Mouse (Mus musculus): ENCODE measurements around the gene Cbarp. TPM values are rescaled to one million over a fixed set of nuclear protein-coding genes. Genes with fewer than 3 reads are reported as not detected.

The Cbarp gene
- total and polyA plus RNA-seq, 3 experiments, result 5.5 to 74.4 (median 66.6) TPM

DNA sequence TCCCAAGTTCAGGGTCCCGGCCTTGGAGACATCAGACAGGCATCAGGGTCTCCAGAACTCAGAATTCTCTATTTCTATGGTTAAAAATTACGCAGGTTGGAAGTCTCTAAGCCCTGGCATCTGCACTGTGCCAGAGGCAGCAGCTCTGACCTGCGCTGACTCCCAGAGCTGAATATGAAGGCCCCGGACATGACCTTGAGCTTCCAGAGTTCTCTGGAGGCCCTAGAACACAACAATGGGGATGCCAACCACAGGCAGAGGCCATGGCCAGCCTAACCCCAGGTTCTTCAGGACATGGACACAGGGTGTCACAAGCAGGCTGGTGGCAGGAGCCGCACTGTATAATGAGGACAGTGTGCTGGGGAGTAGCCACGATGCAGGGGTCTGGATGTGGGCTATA is 46.5 kb downstream of the Cbarp start:
- ATAC-seq (ENCODE audit: extremely low read depth, insufficient number of reproducible peaks, low FRiP score, poor library complexity, severe bottlenecking) (no peak), DNase-seq (ENCODE audit: low spot score) (no peak)
- TF ChIP-seq POLR2AphosphoS5 (IDR thresholded peaks at IDR 0.05; ENCODE audit: insufficient replicate concordance, low read depth, low read length) (no peak), CTCF (IDR thresholded peaks at IDR 0.05; ENCODE audit: low read depth, low read length) (no peak), GATA2 (IDR thresholded peaks at IDR 0.05; ENCODE audit: borderline replicate concordance, low read depth, low read length) (no peak), GATA1 (IDR thresholded peaks at IDR 0.05; ENCODE audit: borderline replicate concordance, low read length) (no peak), TAL1 (conservative IDR thresholded peaks at IDR 0.05; ENCODE audit: low read depth, low read length) (no peak)
- no peaks in the 10 kb centered on the region for H3K27me3 ChIP-seq (ENCODE audit: insufficient read depth, low read length)
- H3K4me1 ChIP-seq (ENCODE audit: insufficient read depth, low read depth, low read length), result peaks cover 70% of the 10 kb centered on the region
- no peaks in the 10 kb centered on the region for H3K9me3 ChIP-seq (replicated peaks)
- no peak overlapping the region for H3K4me3 ChIP-seq (ENCODE audit: low read depth, low read length)
- H3K36me3 ChIP-seq (replicated peaks), result peaks cover 92% of the 10 kb centered on the region

DNA sequence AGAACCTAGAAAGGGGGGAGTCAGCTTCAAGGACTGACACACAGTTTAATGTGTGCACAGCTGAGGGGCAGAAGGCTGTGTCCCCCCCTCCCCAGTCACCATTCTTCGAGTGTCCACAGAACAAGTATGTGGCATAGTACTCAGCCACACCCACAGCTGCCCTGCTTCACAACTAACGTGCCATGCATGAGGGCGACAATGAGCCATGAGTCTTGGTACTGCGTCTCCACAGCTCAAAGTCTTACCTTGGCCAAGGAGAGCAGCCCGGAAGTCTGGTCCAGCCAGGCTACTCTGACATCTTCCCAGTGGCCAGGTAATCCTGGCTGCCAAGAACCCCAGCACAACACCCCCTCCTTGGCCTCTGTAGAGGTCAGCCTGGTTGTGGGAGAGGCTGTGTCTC is 47.9 kb downstream of the Cbarp start:
- Histone ChIP-seq H3K27me3 (ENCODE audit: insufficient read depth, low read length) (no peaks in the 10 kb centered on the region), H3K36me3 (replicated peaks) (peaks cover 90% of the 10 kb centered on the region), H3K4me3 (ENCODE audit: low read depth, low read length) (no peak overlapping the region), H3K4me1 (ENCODE audit: insufficient read depth, low read depth, low read length) (peaks cover 66% of the 10 kb centered on the region), H3K9me3 (replicated peaks) (no peaks in the 10 kb centered on the region)
- TF ChIP-seq GATA2 (IDR thresholded peaks at IDR 0.05; ENCODE audit: borderline replicate concordance, low read depth, low read length) (no peak), CTCF (IDR thresholded peaks at IDR 0.05; ENCODE audit: low read depth, low read length) (no peak), POLR2AphosphoS5 (IDR thresholded peaks at IDR 0.05; ENCODE audit: insufficient replicate concordance, low read depth, low read length) (no peak), TAL1 (conservative IDR thresholded peaks at IDR 0.05; ENCODE audit: low read depth, low read length) (no peak), GATA1 (IDR thresholded peaks at IDR 0.05; ENCODE audit: borderline replicate concordance, low read length) (no peak)
- ATAC-seq (ENCODE audit: extremely low read depth, insufficient number of reproducible peaks, low FRiP score, poor library complexity, severe bottlenecking), result no peak
- no peak for DNase-seq (ENCODE audit: low spot score)

DNA sequence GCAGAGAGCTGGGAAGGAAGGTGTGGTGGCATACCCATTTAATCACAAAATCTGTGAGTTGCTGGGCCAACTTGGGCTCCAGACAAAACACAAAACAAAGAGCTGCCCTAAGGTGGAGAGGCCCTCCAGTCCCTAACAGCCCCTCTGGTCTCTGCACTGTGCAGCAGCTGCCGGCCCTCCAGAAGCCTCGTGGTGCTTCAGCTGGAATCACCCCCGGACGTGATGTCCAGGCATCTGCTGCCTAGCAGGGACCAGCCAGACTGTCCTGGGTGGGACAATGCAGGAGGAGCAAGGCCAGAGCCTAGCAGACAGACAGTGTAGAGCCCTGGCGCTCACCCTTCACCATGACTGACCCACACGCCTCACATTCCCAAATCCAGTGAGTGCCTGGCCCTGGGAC is 49.1 kb downstream of the Cbarp start:
- Histone ChIP-seq H3K4me3 (ENCODE audit: low read depth, low read length) (no peak overlapping the region), H3K9me3 (replicated peaks) (no peaks in the 10 kb centered on the region), H3K4me1 (ENCODE audit: insufficient read depth, low read depth, low read length) (peaks cover 65% of the 10 kb centered on the region), H3K27me3 (ENCODE audit: insufficient read depth, low read length) (no peaks in the 10 kb centered on the region), H3K36me3 (replicated peaks) (peaks cover 92% of the 10 kb centered on the region)
- ATAC-seq (ENCODE audit: extremely low read depth, insufficient number of reproducible peaks, low FRiP score, poor library complexity, severe bottlenecking) (no peak), DNase-seq (ENCODE audit: low spot score) (no peak)
- no peak for TF ChIP-seq CTCF (IDR thresholded peaks at IDR 0.05; ENCODE audit: low read depth, low read length)
- TF ChIP-seq GATA2 (IDR thresholded peaks at IDR 0.05; ENCODE audit: borderline replicate concordance, low read depth, low read length), result no peak
- no peak for TF ChIP-seq GATA1 (IDR thresholded peaks at IDR 0.05; ENCODE audit: borderline replicate concordance, low read length)
- no peak for TF ChIP-seq TAL1 (conservative IDR thresholded peaks at IDR 0.05; ENCODE audit: low read depth, low read length)
- no peak for TF ChIP-seq POLR2AphosphoS5 (IDR thresholded peaks at IDR 0.05; ENCODE audit: insufficient replicate concordance, low read depth, low read length)

DNA sequence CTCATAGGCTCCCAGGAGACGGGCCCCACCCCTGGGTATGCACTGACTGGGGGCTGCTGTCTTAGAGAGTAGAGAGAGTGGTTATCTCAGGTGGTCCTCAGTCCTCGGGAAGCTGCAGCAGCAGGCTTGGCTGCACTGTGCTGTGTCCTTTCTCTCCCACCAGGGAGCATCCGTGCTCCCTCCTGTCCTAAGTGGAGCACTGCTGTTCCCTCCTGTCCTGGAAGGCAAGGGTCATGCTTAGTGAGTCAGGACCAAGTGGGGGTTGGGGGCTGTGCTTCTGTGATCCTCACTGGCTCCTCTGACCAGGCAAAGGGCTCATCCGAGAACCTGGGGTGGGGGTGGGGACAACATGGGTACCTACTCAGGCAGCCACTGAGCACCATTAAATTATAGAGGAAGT is 51.5 kb downstream of the Cbarp start:
- ATAC-seq (ENCODE audit: extremely low read depth, insufficient number of reproducible peaks, low FRiP score, poor library complexity, severe bottlenecking), result no peak
- TF ChIP-seq GATA1 (IDR thresholded peaks at IDR 0.05; ENCODE audit: borderline replicate concordance, low read length) (no peak), CTCF (IDR thresholded peaks at IDR 0.05; ENCODE audit: low read depth, low read length) (no peak), GATA2 (IDR thresholded peaks at IDR 0.05; ENCODE audit: borderline replicate concordance, low read depth, low read length) (no peak), POLR2AphosphoS5 (IDR thresholded peaks at IDR 0.05; ENCODE audit: insufficient replicate concordance, low read depth, low read length) (no peak), TAL1 (conservative IDR thresholded peaks at IDR 0.05; ENCODE audit: low read depth, low read length) (no peak)
- Histone ChIP-seq H3K4me1 (ENCODE audit: insufficient read depth, low read depth, low read length) (peaks cover 48% of the 10 kb centered on the region), H3K4me3 (ENCODE audit: low read depth, low read length) (no peak overlapping the region), H3K27me3 (ENCODE audit: insufficient read depth, low read length) (no peaks in the 10 kb centered on the region), H3K36me3 (replicated peaks) (peaks cover 92% of the 10 kb centered on the region), H3K9me3 (replicated peaks) (no peaks in the 10 kb centered on the region)
- DNase-seq (ENCODE audit: low spot score), result no peak

DNA sequence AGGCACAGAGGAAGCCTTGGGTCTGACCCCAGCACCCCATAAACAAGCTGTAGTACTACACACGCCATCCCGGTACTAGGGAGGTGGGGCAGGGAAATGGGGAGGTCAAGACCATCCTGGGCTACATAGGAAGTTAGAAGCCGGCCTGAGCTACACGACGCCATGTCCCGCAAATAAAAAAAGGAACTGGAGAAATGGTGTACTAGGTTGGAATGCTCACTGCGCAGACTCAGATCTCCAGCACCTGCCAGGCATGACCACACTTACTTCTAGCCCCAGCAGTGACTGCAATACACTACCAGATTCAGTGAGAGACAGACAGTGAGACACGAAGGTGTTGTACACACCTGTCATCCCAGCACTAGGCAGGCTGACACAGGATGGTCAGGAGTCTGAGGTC is 53.2 kb downstream of the Cbarp start:
- Histone ChIP-seq H3K27me3 (ENCODE audit: insufficient read depth, low read length) (no peaks in the 10 kb centered on the region), H3K4me1 (ENCODE audit: insufficient read depth, low read depth, low read length) (peaks cover 44% of the 10 kb centered on the region), H3K36me3 (replicated peaks) (peaks cover 92% of the 10 kb centered on the region), H3K4me3 (ENCODE audit: low read depth, low read length) (no peak overlapping the region), H3K9me3 (replicated peaks) (no peaks in the 10 kb centered on the region)
- ATAC-seq (ENCODE audit: extremely low read depth, insufficient number of reproducible peaks, low FRiP score, poor library complexity, severe bottlenecking) (no peak), DNase-seq (ENCODE audit: low spot score) (no peak)
- TF ChIP-seq POLR2AphosphoS5 (IDR thresholded peaks at IDR 0.05; ENCODE audit: insufficient replicate concordance, low read depth, low read length), result no peak
- TF ChIP-seq GATA2 (IDR thresholded peaks at IDR 0.05; ENCODE audit: borderline replicate concordance, low read depth, low read length), result no peak
- TF ChIP-seq TAL1 (conservative IDR thresholded peaks at IDR 0.05; ENCODE audit: low read depth, low read length), result no peak

DNA sequence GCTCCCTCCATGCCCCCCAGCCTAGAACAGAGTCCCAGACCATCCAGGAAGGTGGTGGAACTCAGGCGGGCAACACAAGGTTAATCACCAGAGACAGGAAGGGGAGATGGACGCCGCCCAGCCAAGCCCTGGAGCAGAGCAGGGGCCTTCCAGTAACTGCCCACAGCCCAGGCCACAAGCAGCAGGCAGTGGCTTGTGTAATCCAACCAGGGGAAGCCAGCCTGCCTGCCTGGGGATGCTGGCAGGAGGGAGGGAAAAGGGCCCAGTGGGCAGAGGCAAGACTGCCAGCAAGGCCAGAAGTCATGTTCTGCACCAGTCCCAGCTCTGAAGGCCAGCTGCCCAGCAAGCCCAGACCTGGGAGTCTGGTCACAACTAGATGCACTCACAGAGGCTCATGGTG is 53.8 kb downstream of the Cbarp start:
- no peaks in the 10 kb centered on the region for H3K9me3 ChIP-seq (replicated peaks)
- H3K4me1 ChIP-seq (ENCODE audit: insufficient read depth, low read depth, low read length), result peaks cover 50% of the 10 kb centered on the region
- DNase-seq (ENCODE audit: low spot score) (no peak), ATAC-seq (ENCODE audit: extremely low read depth, insufficient number of reproducible peaks, low FRiP score, poor library complexity, severe bottlenecking) (no peak)
- TF ChIP-seq CTCF (IDR thresholded peaks at IDR 0.05; ENCODE audit: low read depth, low read length) (no peak), POLR2AphosphoS5 (IDR thresholded peaks at IDR 0.05; ENCODE audit: insufficient replicate concordance, low read depth, low read length) (no peak), GATA2 (IDR thresholded peaks at IDR 0.05; ENCODE audit: borderline replicate concordance, low read depth, low read length) (no peak), TAL1 (conservative IDR thresholded peaks at IDR 0.05; ENCODE audit: low read depth, low read length) (no peak), GATA1 (IDR thresholded peaks at IDR 0.05; ENCODE audit: borderline replicate concordance, low read length) (no peak)
- no peaks in the 10 kb centered on the region for H3K27me3 ChIP-seq (ENCODE audit: insufficient read depth, low read length)
- H3K4me3 ChIP-seq (ENCODE audit: low read depth, low read length), result no peak overlapping the region
- peaks cover 92% of the 10 kb centered on the region for H3K36me3 ChIP-seq (replicated peaks)

All from G1E (cell line).